Mouse (Mus musculus) ES-Bruce4 (cell line): ENCODE measurements at regions not wholly inside any gene's neighbourhood (a gene's known extent, or its start where the extent isn't known, plus 50 kb on each side); places are given as distances from the start of the nearest gene placed in this dataset.

Source experiments
- EP300 ChIP-seq: IDR thresholded peaks from 2 replicates; pipeline ENCODE4 v1.6.1; 2011; ENCODE audit warnings: low read depth, low read length; ENCODE audit not compliant: insufficient read depth
- POLR2A ChIP-seq: IDR thresholded peaks from one replicate; pipeline ENCODE4 v1.8.1; 2011; ENCODE audit warnings: low read length; ENCODE audit not compliant: insufficient read depth

GRCm38 (mm10) chr8:116383036-116383435, 121.7 kb upstream of the Dynlrb2 start:
- TF ChIP-seq EP300 (no peak), POLR2A (no peak)
